Mouse (Mus musculus) E14TG2a.4 (cell line): Measurements from ENCODE around the gene Ush1c.

Experiments
- CTCF ChIP-seq: conservative IDR thresholded peaks from 2 replicates; pipeline ENCODE4 v1.5.1; 2014; ENCODE audit warnings: low read length
- NANOG ChIP-seq: IDR thresholded peaks from 2 replicates; pipeline ENCODE4 v1.6.1; 2014; ENCODE audit warnings: borderline replicate concordance, low read length, mixed read lengths

DNA sequence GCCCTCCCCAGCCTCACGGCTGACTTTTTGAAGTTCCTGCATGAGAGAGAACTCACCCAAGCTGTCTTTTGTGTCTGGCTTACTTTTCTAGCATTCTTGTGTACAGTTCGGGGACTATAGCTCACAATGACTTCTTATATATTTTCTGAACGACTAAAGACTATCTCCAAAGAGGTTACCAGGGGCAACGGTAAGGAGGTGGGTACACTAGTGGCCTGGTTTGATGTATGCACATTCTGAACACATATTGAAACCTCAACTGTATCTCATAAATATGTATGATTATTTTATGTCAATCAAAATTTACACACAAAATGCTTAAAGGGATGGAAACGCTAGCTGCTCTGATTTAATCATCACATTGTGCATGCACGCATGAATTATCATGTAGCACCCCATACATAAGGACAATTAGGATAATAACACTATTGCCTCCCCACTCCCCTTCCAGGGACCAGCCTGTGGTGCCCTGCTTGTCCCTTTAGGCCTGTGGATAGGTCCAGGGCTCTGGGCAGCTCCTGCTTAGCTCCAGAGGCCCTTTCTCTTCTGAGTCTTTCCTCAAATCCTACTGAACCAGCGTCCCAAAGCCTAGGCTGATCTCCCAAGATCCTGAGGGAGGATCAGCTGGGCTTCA is 91.5 kb downstream of the Ush1c start:
- TF ChIP-seq CTCF (no peak), NANOG (no peak)
